Mouse (Mus musculus): ENCODE results near the gene Wdr59.
"Not testable (repeated sequence)": the region's sequence is repeated elsewhere in the genome, so short reads cannot be mapped to it uniquely, and the experiment has no call there.

The Wdr59 gene

GRCm38 (mm10) chr8:111538194-111538593, 16.3 kb upstream of the Wdr59 start:
- no peak for DNase-seq (ENCODE audit: low read depth, low spot score)

GRCm38 (mm10) chr8:111537765-111538158, 15.9 kb upstream of the Wdr59 start:
- DNase-seq (ENCODE audit: low read depth, low spot score) = no peak

- no peak for DNase-seq (ENCODE audit: low read depth, low spot score)
Observed at GRCm38 (mm10) chr8:111536978-111537764, 15.3 kb upstream of the Wdr59 start.

- DNase-seq (ENCODE audit: low read depth, low spot score) = peak; percentile 84
Observed at GRCm38 (mm10) chr8:111536031-111536977, 14.4 kb upstream of the Wdr59 start, which contains the start of gene Znrf1. Gene Znrf1, plus strand, starts transcription at chr8:111536097.

- no peak for DNase-seq (ENCODE audit: low read depth, low spot score)
Observed at GRCm38 (mm10) chr8:111535491-111535890, 13.6 kb upstream of the Wdr59 start.

- DNase-seq (ENCODE audit: low read depth, low spot score) = no peak
Observed at GRCm38 (mm10) chr8:111533503-111533902, 11.6 kb upstream of the Wdr59 start.

GRCm38 (mm10) chr8:111531621-111532020, 9.7 kb upstream of the Wdr59 start:
- DNase-seq (ENCODE audit: low read depth, low spot score) = no peak

GRCm38 (mm10) chr8:111531191-111531590, 9.3 kb upstream of the Wdr59 start:
- DNase-seq (ENCODE audit: low read depth, low spot score) = no peak

- DNase-seq (ENCODE audit: low read depth, low spot score) = no peak
Observed at GRCm38 (mm10) chr8:111528071-111528470, 6.2 kb upstream of the Wdr59 start.

GRCm38 (mm10) chr8:111527149-111527548, 5.3 kb upstream of the Wdr59 start:
- no peak for DNase-seq (ENCODE audit: low read depth, low spot score)

- no peak for DNase-seq (ENCODE audit: low read depth, low spot score)
Observed at GRCm38 (mm10) chr8:111526403-111527024, 4.6 kb upstream of the Wdr59 start.

GRCm38 (mm10) chr8:111517466-111517865, 4.4 kb downstream of the Wdr59 start:
- no peak for DNase-seq (ENCODE audit: low read depth, low spot score)

GRCm38 (mm10) chr8:111516451-111517035, 5.3 kb downstream of the Wdr59 start:
- no peak for DNase-seq (ENCODE audit: low read depth, low spot score)

GRCm38 (mm10) chr8:111513446-111513845, 8.4 kb downstream of the Wdr59 start:
- DNase-seq (ENCODE audit: low read depth, low spot score) = no peak

- DNase-seq (ENCODE audit: low read depth, low spot score) = no peak
Observed at GRCm38 (mm10) chr8:111512941-111513340, 9.0 kb downstream of the Wdr59 start.

GRCm38 (mm10) chr8:111510401-111510800, 11.5 kb downstream of the Wdr59 start:
- DNase-seq (ENCODE audit: low read depth, low spot score) = no peak

- no peak for DNase-seq (ENCODE audit: low read depth, low spot score)
Observed at GRCm38 (mm10) chr8:111509278-111509677, 12.6 kb downstream of the Wdr59 start.

- DNase-seq (ENCODE audit: low read depth, low spot score) = no peak
Observed at GRCm38 (mm10) chr8:111508566-111508965, 13.3 kb downstream of the Wdr59 start.

- no peak for DNase-seq (ENCODE audit: low read depth, low spot score)
Observed at GRCm38 (mm10) chr8:111501724-111502464, 20.0 kb downstream of the Wdr59 start.

GRCm38 (mm10) chr8:111498249-111498648, 23.6 kb downstream of the Wdr59 start:
- DNase-seq (ENCODE audit: low read depth, low spot score) = not testable (repeated sequence)

- no peak for DNase-seq (ENCODE audit: low read depth, low spot score)
Observed at GRCm38 (mm10) chr8:111496326-111496725, 25.6 kb downstream of the Wdr59 start.

All from WW6 (cell line).